Mouse (Mus musculus): ENCODE data around the gene Lrit3.

GRCm38 (mm10) chr3:129766106-129766505, 37.7 kb downstream of the Lrit3 start:
- no peak for TF ChIP-seq CTCF (IDR thresholded peaks at IDR 0.05; ENCODE audit: low read depth, low read length)
- TF ChIP-seq POLR2A (IDR thresholded peaks at IDR 0.05; ENCODE audit: insufficient read depth, low read length), result no peak
- TF ChIP-seq EP300 (IDR thresholded peaks at IDR 0.05; ENCODE audit: insufficient read depth, low read depth, low read length), result no peak
